Mouse (Mus musculus) telencephalon, adult 2 months (tissue): Measurements from ENCODE around the gene Hes2.

ENCODE experiments used
- DNase-seq: peaks from one replicate; pipeline ENCODE4 v3.0.0-alpha.2; 2011; ENCODE audit warnings: low read depth, low spot score

Hes2 gene

DNA sequence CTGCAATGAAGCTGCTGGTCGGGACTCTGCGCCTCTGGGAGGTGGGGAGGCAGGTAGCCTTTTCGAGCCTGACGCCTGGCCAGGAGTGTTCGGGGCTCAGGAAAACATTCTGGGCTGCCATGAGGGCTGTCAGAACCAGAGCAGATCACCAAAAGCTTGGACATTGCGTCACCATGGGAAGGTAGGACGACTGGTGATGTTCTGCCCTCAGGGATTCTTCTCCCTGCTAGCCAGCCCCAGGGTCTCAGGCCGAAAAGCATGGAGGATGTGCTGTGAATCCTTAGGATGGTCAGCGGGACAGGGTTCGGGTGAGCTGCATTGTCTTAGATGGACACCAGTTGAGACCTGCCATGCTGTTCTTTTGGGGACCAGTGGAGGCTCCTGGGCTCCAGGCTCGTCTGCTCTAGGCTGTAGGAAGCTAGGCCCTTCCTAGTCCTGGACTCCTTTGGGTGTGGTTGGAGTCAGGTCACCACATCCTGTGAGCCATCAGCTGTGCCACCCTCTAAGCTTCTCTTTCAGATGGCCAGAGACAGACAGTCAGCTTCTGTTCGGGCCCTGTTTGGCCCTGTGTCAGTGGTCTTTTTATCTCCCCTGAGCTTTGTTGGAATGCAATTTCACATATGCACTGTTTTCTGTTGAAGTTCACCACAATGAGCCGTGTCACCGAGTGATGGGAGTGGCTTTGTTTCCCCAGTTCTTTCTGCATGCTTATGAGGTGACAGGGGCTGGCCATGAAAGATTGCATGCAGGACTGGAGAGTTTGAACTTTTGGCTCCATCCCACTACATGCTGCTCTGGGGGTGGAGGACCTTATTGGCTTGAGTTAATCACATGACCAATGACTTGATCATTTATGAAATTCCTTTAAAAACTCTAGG is 27.8 kb downstream of the Hes2 start:
- no peak for DNase-seq

DNA sequence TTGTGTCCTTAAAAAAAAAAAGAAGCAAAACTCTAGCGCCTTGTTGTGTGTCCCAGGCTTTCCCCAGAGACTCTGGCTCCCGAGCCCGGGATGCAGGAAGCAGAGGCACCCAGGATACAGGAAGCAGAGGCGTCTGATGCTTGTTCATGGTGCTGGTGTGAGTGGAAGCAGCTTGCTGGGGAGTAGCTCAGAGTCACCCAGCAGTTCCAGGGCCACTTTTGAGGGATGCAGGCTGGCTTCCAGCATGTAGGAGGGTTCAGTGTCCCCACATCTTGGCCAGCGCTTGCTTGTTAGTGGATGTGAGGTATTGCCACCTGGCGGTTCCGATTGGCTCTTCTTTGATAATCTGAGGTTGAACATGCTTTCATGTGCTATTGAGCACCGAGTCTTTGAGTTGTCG is 28.5 kb downstream of the Hes2 start:
- DNase-seq: no peak

DNA sequence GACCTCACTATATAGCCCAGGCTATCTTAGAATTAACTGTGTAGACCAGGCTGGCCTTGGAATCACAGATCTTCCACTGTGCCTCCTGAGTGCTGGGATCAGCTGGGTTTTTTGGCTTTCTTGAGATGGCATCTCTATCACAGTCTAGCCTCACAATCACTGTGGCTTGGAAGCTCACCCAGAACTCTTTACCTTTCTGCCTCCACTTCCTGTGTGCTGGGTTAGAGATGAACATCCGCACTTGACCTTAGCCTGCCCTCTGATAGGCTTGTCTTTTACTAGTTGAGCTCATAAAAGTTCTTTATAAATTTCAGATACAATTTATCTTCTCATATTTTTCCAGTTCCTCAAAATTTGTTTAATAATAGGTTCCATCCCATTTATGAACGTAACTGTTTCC is 30.0 kb downstream of the Hes2 start:
- no peak for DNase-seq

DNA sequence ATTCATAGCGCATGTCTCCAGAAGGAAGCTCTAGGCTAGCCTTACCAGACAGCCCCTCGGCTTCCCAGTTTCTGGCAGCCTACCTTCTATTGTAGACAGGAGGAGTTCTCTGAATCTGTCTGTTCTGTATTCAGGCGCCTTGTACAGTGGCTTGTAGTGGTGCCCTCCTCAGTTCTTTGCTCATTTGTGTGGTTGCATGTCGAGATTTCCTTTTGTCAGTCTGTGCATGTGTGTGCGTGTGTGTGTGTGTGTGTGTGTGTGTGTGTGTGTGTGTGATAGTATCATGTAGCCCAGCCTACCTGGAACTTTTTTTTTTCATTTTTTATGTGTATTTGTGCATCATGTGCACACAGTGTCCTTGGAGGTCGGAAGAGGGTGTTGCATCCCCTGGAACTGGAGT is 30.4 kb downstream of the Hes2 start:
- no peak for DNase-seq

DNA sequence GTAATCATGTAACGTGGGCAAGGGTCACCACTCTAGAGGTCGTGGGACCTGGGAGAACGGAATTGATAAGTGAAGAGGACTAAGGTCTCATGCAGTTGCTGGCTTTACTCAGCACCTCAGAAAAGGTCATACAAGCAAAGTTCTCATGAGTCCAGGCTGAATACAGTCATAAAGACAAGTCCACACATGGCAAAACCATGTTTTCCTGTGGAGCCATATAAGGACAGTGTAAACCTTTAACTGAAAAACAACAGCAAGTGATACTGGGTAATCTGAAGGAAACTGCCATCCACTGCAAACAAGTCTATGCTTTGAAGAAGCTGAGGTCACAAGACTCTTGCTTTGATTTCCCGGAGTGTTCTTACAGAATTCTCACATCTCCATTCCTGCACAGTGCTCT is 31.0 kb downstream of the Hes2 start:
- DNase-seq: no peak

DNA sequence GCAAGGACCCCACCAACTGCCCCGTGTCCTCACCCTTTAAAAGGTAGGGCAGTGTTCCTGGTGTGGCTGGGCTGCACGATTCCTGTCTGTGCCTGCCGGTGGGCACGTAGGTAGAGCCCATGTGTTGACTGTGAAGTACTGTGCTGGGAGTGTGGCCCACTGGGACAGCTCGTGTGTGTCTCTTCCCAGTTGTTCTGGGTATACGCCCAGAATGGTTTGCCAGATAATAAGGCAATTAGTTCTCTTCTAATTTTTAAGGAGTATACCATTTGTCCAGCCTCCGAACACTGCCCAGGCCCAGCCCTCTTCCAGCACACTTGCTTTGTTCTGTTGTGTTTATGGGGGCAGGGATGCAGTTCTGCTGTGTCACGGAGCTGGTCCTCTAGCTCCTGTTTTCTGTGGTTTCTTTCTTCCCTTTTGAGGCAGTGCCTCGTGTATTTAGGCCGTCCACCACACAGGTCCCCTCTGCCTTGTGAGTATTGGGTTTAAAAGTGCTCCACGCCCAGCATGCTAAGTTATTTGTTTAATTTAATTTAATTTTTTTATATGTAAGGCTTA is 31.5 kb downstream of the Hes2 start:
- DNase-seq: no peak

DNA sequence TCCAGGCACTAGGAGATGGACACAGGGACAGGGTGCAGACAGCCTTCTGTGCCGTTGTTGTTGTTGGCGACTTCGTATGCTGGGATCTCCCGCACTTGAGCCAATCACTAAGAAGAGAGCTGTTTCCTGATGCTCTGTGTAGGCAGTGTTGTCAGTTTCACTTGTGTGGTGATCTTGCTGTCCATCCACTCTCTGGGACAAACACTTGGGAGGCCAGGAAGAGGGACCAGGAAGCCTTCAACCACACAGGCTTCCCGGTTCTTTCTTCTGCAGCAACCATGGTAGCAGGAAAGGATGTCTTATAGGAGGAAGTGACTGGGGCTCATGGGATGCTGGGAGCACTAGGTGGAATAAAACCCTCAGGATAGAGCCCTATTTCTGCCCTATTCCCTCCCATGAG is 32.0 kb downstream of the Hes2 start:
- no peak for DNase-seq

DNA sequence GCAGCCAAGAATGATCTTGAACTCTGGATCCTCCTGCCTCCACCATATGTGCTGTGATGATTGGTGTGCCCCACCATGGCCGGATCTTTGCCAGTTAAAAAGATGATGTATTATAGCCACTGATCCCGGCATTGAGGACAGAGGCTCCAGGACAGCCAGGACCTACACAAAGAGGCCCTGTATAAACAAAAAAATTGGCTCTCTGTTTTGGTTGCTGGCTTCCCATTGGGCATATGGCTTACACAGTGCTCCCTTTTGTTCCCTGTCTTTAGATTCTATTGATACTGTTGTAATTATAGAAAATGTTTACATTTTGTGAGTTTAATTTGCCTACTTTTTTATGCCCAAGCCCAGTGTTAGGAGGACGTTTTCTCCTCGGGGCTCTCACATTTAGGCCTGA is 33.9 kb downstream of the Hes2 start:
- DNase-seq: no peak

DNA sequence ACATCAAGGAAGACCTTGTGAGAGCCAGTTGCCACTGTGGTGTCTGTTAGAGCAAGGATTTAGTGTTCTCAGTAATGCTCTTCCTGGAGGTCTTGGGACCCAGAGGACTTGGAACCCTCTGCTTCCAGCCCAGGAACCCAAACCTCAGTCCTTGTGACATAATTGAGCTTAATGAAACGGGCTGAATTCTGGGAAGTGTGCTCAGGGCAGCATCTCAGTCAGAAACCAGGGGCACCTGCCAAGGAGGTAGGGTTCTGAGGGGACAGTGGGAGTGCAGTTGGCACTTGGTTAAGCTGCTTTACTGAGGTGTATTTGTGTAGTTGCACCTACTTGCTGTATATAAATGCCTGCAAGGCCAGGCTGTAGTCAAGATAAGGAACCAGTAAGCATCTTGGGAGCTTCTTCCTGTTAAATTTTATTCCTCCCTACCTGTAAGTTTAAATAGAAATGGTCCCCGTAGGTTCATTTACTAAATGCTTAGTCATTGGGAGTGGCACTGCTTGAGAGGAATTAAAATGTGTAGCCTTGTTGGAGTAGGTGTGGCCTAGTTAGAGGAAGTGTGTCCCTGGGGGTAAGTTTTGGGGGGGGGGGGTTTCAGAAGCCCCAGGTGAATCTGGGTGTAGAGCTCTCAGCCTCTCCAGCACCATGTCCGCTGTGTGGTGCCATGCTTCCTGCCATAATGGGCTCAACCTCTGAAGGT is 36.0 kb downstream of the Hes2 start:
- no peak for DNase-seq

DNA sequence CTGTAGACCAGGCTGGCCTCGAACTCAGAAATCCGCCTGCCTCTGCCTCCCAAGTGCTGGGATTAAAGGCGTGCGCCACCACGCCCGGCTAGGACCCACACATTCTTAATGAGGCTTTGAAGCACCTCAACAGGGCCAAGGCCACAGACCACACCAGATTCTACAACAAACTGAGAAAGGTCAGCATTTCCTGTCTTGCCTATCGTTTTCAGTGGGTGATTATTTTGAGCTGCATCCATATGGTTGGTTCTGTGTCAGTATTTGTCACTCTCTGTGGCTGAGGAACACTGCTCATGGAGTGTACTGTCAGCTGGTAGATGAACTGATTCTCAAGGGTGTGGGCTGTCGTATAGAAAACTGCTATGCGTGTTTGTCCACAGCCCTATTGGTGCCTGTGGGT is 37.6 kb downstream of the Hes2 start:
- DNase-seq: no peak

DNA sequence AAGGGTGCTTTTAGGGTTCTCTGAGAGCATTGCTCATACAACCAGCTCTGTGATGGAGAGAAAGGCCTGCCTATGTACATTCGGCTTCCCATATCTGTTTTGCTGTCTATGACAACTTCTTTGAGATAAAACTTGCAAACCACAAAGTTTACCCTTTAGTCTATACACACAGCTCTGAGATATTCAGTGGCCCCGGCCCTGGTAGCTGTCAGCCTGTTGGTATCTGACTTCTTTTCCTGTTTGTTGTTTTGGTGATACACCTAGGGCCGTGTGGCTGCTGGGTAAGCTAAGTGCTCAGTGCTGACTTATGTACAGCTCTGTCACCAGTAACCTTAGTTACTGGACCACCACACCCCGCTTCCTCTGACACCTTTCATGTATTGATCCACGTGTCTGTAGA is 38.9 kb downstream of the Hes2 start:
- DNase-seq: no peak

DNA sequence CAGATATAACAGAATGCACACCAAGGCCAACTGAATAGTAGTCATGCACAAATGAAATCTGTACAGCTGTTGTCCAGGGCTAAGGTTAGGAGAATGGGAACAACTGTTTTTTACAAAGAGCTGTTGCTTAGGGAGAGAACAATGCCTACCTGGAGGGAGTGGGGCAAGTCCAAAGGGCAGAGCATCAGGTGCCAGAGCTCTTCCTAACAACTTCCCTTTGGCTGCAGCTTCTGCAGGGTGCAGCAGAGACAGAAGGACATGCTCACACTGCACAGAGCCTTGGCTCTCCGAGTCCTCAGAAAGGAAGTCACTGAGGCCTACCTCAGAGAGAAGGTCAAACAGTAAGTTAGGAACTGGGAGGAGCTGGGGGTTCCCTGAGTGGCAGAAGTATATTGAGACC is 41.0 kb downstream of the Hes2 start:
- no peak for DNase-seq

DNA sequence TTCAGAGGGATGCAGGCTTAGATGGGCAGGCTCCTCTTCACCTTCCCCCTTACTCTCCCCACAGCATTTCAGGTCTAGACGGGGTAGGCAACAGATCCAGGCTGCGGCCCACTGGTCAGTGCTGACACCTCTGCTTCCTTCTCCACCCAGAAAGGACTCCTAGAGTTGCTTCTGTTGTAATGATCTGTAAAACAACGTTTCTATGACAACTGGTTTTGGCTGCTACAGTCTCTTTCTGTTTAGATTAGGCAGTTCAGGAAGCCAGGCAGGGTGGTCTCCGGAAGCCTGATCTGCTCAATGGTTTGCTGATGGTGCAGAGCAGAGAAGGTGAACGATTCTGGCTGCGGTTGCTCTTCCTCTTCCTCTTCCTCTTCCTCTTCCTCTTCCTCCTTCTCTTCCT is 42.8 kb downstream of the Hes2 start:
- DNase-seq: no peak

DNA sequence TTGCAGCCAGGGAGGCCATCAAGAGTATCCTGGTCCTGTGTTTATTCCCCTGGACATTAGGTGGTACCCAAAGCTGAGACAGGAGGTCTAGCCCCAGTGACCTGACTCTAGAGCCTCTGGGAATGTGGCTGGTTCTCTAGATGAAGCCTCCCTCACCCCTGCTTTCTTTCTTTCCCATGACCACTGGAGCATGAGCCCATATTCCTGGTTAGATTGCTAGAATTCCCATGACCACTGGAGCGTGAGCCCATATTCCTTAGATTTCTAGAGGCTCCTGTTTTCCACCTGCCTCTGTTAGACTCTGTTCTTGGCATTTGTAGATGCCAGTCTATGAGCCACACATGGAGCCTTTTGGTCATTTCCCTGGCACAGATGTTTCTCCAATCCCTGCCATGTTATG is 43.8 kb downstream of the Hes2 start:
- DNase-seq: no peak

DNA sequence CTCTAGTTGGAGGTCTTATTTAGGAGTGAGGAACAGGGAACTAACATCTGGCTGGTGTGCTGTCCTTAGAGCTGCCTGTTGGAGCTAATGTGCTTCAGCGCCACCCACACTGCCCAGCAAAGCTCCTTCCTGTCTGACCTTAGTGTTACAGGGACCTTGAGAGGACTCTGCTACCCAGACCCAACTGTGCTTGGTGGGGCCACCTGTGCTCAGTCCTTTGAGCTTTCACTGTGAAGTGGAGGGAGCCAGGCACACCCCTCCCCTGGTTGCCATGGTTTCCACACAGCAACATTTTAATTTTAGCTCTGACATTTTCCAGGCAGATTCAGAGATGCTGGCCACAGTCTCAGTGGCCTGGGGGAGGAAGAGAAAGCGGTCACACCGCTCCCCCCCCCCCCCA is 44.2 kb downstream of the Hes2 start:
- no peak for DNase-seq

DNA sequence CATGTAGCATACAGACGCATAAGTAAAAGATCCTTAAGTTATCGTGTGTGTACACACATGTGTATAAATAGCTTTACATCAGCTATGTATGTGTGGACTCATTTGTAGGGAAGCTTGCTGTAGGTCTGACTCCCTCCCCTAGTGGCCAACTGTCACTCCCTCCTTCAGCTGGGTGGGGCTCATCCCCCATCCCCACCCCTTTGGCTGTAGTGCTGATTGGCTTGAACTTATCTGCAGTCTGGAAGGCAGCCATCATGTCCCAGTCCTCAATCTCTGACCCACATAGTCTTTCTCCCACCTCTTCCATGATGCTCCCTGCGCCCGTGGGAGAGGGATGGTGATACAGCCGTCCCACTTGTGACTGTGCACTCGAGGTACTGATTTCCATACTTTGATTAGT is 46.0 kb downstream of the Hes2 start:
- DNase-seq: no peak

DNA sequence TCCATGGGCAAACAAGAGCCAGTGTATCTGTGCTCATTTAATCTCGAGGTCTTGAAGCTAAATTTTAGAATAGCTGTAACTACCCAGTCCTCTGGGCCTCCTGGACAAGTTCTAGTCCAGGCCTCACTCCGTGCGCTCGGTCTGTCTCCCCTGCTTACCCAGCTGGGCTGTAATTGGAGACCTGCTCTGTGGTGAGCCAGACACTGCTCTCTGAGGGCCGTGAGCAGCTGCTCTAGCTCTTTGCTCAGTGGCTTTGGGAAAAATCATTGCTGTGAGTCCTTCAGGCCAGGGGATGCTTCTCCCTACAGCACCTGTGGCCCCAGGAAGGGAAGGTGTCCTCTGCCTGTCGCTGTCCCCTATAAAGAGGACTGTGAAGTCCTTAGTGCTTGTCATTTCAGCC is 47.5 kb downstream of the Hes2 start:
- DNase-seq: no peak

DNA sequence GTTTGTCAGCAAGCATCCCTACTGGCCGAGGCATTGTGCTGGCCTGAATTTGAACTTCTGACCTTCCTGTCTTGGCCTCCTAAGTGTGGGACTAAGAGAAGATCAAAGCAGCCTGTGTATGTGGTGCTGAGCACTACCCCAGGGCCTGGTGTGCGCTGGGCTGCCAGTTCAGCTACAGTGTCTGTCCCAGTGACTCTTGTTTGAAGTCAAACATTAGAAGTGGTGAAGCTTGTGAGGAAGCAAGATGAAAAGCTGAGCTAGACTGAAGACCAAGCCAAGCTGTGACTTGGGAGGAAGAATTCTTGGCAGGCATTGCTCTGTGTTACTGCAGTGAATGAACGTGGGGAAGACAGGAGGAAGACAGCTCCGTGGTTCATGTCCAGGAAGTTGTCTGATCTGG is 51.0 kb downstream of the Hes2 start:
- no peak for DNase-seq
